Mouse (Mus musculus): ENCODE measurements around the gene Gstm4. TPM values are rescaled to one million over a fixed set of nuclear protein-coding genes. Genes with fewer than 3 reads are reported as not detected.

Gstm4 gene
- polyA plus RNA-seq, 1 experiment from 2014 or later, result 14.2 TPM

- H3K4me2 ChIP-seq (ENCODE audit: low read depth, low read length), result peak overlapping the region; percentile 10; the same call in 1 of the 2 replicates
- 64% methylated on average over 2 of the region's 4 CpGs for WGBS
Measured at GRCm38 (mm10) chr3:108081681-108082080, 37.0 kb upstream of the Gstm4 start.

GRCm38 (mm10) chr3:108076836-108077235, 32.1 kb upstream of the Gstm4 start:
- H3K27me3 ChIP-seq (replicated peaks; ENCODE audit: control insufficient read depth, insufficient read depth, low read length), result no peaks in the 10 kb centered on the region
- no peak overlapping the region for H3K4me3 ChIP-seq (ENCODE audit: low read depth, low read length)
- WGBS, result 90% methylated on average over 2 of the region's 9 CpGs
- no peak overlapping the region for H3K27ac ChIP-seq (replicated peaks; ENCODE audit: low read depth, low read length)
- H3K4me2 ChIP-seq (ENCODE audit: low read depth, low read length), result no peak overlapping the region
- H3K4me1 ChIP-seq (ENCODE audit: control insufficient read depth, insufficient read depth, low read length), result peaks cover 4% of the 10 kb centered on the region; the same call in 1 of the 2 replicates
- DNase-seq (ENCODE audit: low spot score) (no peak), ATAC-seq (ENCODE audit: low read depth) (no peak)
- no peaks in the 10 kb centered on the region for H3K9me3 ChIP-seq (ENCODE audit: control insufficient read depth, low read length)
- H3K9ac ChIP-seq (ENCODE audit: low read depth, low read length), result no peak overlapping the region
- peaks cover 77% of the 10 kb centered on the region for H3K36me3 ChIP-seq (ENCODE audit: control insufficient read depth, insufficient read depth, low read length)

More at GRCm38 (mm10) chr3:108081681-108082080, 37.0 kb upstream of the Gstm4 start:
- Histone ChIP-seq H3K4me3 (ENCODE audit: low read depth, low read length) (no peak overlapping the region), H3K9ac (ENCODE audit: low read depth, low read length) (0 out of 2 replicates have a peak overlapping the region, but pooled peaks have one; percentile 25), H3K9me3 (ENCODE audit: control insufficient read depth, low read length) (no peaks in the 10 kb centered on the region), H3K36me3 (ENCODE audit: control insufficient read depth, insufficient read depth, low read length) (peaks cover 34% of the 10 kb centered on the region), H3K27ac (replicated peaks; ENCODE audit: low read depth, low read length) (0 out of 2 replicates have a peak overlapping the region, but pooled peaks have one; percentile 6), H3K4me1 (ENCODE audit: control insufficient read depth, insufficient read depth, low read length) (peaks cover 25% of the 10 kb centered on the region), H3K27me3 (replicated peaks; ENCODE audit: control insufficient read depth, insufficient read depth, low read length) (no peaks in the 10 kb centered on the region)
- no peak for ATAC-seq (ENCODE audit: low read depth)
- DNase-seq (ENCODE audit: low spot score), result no peak

- DNase-seq (ENCODE audit: low spot score) (no peak), ATAC-seq (ENCODE audit: low read depth) (no peak)
- Histone ChIP-seq H3K4me1 (ENCODE audit: control insufficient read depth, insufficient read depth, low read length) (no peaks in the 10 kb centered on the region), H3K9me3 (ENCODE audit: control insufficient read depth, low read length) (no peaks in the 10 kb centered on the region), H3K4me2 (ENCODE audit: low read depth, low read length) (no peak overlapping the region), H3K36me3 (ENCODE audit: control insufficient read depth, insufficient read depth, low read length) (peaks cover 59% of the 10 kb centered on the region), H3K27ac (replicated peaks; ENCODE audit: low read depth, low read length) (no peak overlapping the region), H3K9ac (ENCODE audit: low read depth, low read length) (no peak overlapping the region), H3K4me3 (ENCODE audit: low read depth, low read length) (no peak overlapping the region), H3K27me3 (replicated peaks; ENCODE audit: control insufficient read depth, insufficient read depth, low read length) (no peaks in the 10 kb centered on the region)
- WGBS, result 73% methylated on average over 9 of the region's 10 CpGs
Measured at GRCm38 (mm10) chr3:108072983-108073569, 28.4 kb upstream of the Gstm4 start.

- no peak for ATAC-seq (ENCODE audit: low read depth)
- H3K4me2 ChIP-seq (ENCODE audit: low read depth, low read length), result no peak overlapping the region
- H3K4me1 ChIP-seq (ENCODE audit: control insufficient read depth, insufficient read depth, low read length), result no peaks in the 10 kb centered on the region
- H3K9me3 ChIP-seq (ENCODE audit: control insufficient read depth, low read length), result no peaks in the 10 kb centered on the region
- no peak overlapping the region for H3K27ac ChIP-seq (replicated peaks; ENCODE audit: low read depth, low read length)
- peaks cover 34% of the 10 kb centered on the region for H3K36me3 ChIP-seq (ENCODE audit: control insufficient read depth, insufficient read depth, low read length)
- DNase-seq (ENCODE audit: low spot score), result no peak
- H3K9ac ChIP-seq (ENCODE audit: low read depth, low read length), result no peak overlapping the region
- 64% methylated on average over 10 of the region's 10 CpGs for WGBS
- no peaks in the 10 kb centered on the region for H3K27me3 ChIP-seq (replicated peaks; ENCODE audit: control insufficient read depth, insufficient read depth, low read length)
- H3K4me3 ChIP-seq (ENCODE audit: low read depth, low read length), result no peak overlapping the region
Measured at GRCm38 (mm10) chr3:108070295-108071293, 25.9 kb upstream of the Gstm4 start.

GRCm38 (mm10) chr3:108069231-108069870, 24.7 kb upstream of the Gstm4 start:
- DNase-seq (ENCODE audit: low spot score) (no peak), ATAC-seq (ENCODE audit: low read depth) (0 out of 2 replicates have a peak, but pooled peaks have one; percentile 34)
- WGBS, result 59% methylated on average over 13 of the region's 13 CpGs
- H3K27ac ChIP-seq (replicated peaks; ENCODE audit: low read depth, low read length), result no peak overlapping the region
- no peak overlapping the region for H3K4me3 ChIP-seq (ENCODE audit: low read depth, low read length)
- no peak overlapping the region for H3K4me2 ChIP-seq (ENCODE audit: low read depth, low read length)
- H3K9me3 ChIP-seq (ENCODE audit: control insufficient read depth, low read length), result no peaks in the 10 kb centered on the region
- H3K4me1 ChIP-seq (ENCODE audit: control insufficient read depth, insufficient read depth, low read length), result no peaks in the 10 kb centered on the region
- H3K36me3 ChIP-seq (ENCODE audit: control insufficient read depth, insufficient read depth, low read length), result peaks cover 22% of the 10 kb centered on the region
- H3K9ac ChIP-seq (ENCODE audit: low read depth, low read length), result no peak overlapping the region
- H3K27me3 ChIP-seq (replicated peaks; ENCODE audit: control insufficient read depth, insufficient read depth, low read length), result no peaks in the 10 kb centered on the region

- WGBS, result 7% methylated on average over 1 of the region's 1 CpGs
- ATAC-seq (ENCODE audit: low read depth) (no peak), DNase-seq (ENCODE audit: low spot score) (no peak)
- Histone ChIP-seq H3K4me1 (ENCODE audit: control insufficient read depth, insufficient read depth, low read length) (no peaks in the 10 kb centered on the region), H3K9me3 (ENCODE audit: control insufficient read depth, low read length) (no peaks in the 10 kb centered on the region), H3K9ac (ENCODE audit: low read depth, low read length) (no peak overlapping the region), H3K4me3 (ENCODE audit: low read depth, low read length) (no peak overlapping the region), H3K27me3 (replicated peaks; ENCODE audit: control insufficient read depth, insufficient read depth, low read length) (no peaks in the 10 kb centered on the region), H3K27ac (replicated peaks; ENCODE audit: low read depth, low read length) (no peak overlapping the region), H3K4me2 (ENCODE audit: low read depth, low read length) (no peak overlapping the region), H3K36me3 (ENCODE audit: control insufficient read depth, insufficient read depth, low read length) (peaks cover 17% of the 10 kb centered on the region)
Measured at GRCm38 (mm10) chr3:108068826-108069225, 24.1 kb upstream of the Gstm4 start.

- ATAC-seq (ENCODE audit: low read depth), result no peak
- no peak overlapping the region for H3K9ac ChIP-seq (ENCODE audit: low read depth, low read length)
Measured at GRCm38 (mm10) chr3:108067370-108067934, 22.8 kb upstream of the Gstm4 start.

GRCm38 (mm10) chr3:108065551-108065950, 20.9 kb upstream of the Gstm4 start:
- Histone ChIP-seq H3K4me1 (ENCODE audit: control insufficient read depth, insufficient read depth, low read length) (no peaks in the 10 kb centered on the region), H3K9ac (ENCODE audit: low read depth, low read length) (no peak overlapping the region), H3K27me3 (replicated peaks; ENCODE audit: control insufficient read depth, insufficient read depth, low read length) (no peaks in the 10 kb centered on the region), H3K27ac (replicated peaks; ENCODE audit: low read depth, low read length) (no peak overlapping the region), H3K36me3 (ENCODE audit: control insufficient read depth, insufficient read depth, low read length) (no peaks in the 10 kb centered on the region), H3K4me2 (ENCODE audit: low read depth, low read length) (no peak overlapping the region), H3K4me3 (ENCODE audit: low read depth, low read length) (no peak overlapping the region), H3K9me3 (ENCODE audit: control insufficient read depth, low read length) (no peaks in the 10 kb centered on the region)
- 66% methylated on average over 9 of the region's 9 CpGs for WGBS
- DNase-seq (ENCODE audit: low spot score), result no peak
- ATAC-seq (ENCODE audit: low read depth), result no peak

More at GRCm38 (mm10) chr3:108067370-108067934, 22.8 kb upstream of the Gstm4 start:
- peaks cover 7% of the 10 kb centered on the region for H3K36me3 ChIP-seq (ENCODE audit: control insufficient read depth, insufficient read depth, low read length)
- H3K4me1 ChIP-seq (ENCODE audit: control insufficient read depth, insufficient read depth, low read length), result no peaks in the 10 kb centered on the region
- H3K9me3 ChIP-seq (ENCODE audit: control insufficient read depth, low read length), result no peaks in the 10 kb centered on the region
- no peak overlapping the region for H3K4me2 ChIP-seq (ENCODE audit: low read depth, low read length)
- WGBS, result 74% methylated on average over 6 of the region's 6 CpGs
- DNase-seq (ENCODE audit: low spot score), result no peak
- no peak overlapping the region for H3K4me3 ChIP-seq (ENCODE audit: low read depth, low read length)
- no peak overlapping the region for H3K27ac ChIP-seq (replicated peaks; ENCODE audit: low read depth, low read length)
- no peaks in the 10 kb centered on the region for H3K27me3 ChIP-seq (replicated peaks; ENCODE audit: control insufficient read depth, insufficient read depth, low read length)
